Mouse (Mus musculus): ENCODE measurements at regions not wholly inside any gene's neighbourhood (a gene's known extent, or its start where the extent isn't known, plus 50 kb on each side); places are given as distances from the start of the nearest gene placed in this dataset.

DNA sequence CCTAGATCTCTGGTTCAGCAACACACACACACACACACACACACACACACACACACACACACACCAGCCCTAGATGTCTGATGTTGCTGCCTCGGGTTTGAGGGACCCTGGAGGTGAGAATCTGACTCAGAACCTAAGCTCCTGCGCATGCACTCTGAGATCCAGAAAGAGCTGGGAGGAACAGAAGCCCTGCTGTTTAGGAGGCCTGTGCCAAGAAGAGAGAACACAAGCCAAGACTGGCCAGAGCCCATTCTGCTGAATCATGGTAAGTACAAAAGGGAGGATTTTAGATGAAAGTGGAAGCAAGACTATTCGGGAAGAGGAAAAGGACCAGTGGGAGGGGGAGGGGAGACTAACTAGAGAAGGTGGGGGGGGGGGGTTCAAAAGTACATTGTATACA lies 132.2 kb upstream of the Dynlrb2 start:
- Histone ChIP-seq H3K36me3 (replicated peaks; ENCODE audit: control insufficient read depth, insufficient read depth, low read depth) (no peaks in the 10 kb centered on the region), H3K4me2 (ENCODE audit: low read depth) (no peak overlapping the region), H3K9ac (replicated peaks) (no peak overlapping the region), H3K27me3 (ENCODE audit: control insufficient read depth, insufficient read depth, low read length) (no peaks in the 10 kb centered on the region), H3K9me3 (ENCODE audit: control insufficient read depth, low read length) (no peaks in the 10 kb centered on the region), H3K27ac (no peak overlapping the region), H3K4me3 (ENCODE audit: insufficient read depth in 1 of 2, low read depth in 2 of 2, low read length in 2 of 2) (no peak overlapping the region), H3K4me1 (replicated peaks; ENCODE audit: control insufficient read depth in 2 of 2, insufficient read depth in 2 of 2, low read length in 1 of 2) (no peaks in the 10 kb centered on the region)
- ATAC-seq (ENCODE audit: insufficient read depth) (no peak), DNase-seq (ENCODE audit: low read depth in 3 of 3, low spot score in 3 of 3) (no peak)
- WGBS (ENCODE audit: insufficient replicate concordance) = 40% methylated on average over 3 of the region's 3 CpGs
- TF ChIP-seq CTCF (IDR thresholded peaks at IDR 0.05; ENCODE audit: low read depth) (no peak), EP300 (IDR thresholded peaks at IDR 0.05; ENCODE audit: low read depth) (no peak)

DNA sequence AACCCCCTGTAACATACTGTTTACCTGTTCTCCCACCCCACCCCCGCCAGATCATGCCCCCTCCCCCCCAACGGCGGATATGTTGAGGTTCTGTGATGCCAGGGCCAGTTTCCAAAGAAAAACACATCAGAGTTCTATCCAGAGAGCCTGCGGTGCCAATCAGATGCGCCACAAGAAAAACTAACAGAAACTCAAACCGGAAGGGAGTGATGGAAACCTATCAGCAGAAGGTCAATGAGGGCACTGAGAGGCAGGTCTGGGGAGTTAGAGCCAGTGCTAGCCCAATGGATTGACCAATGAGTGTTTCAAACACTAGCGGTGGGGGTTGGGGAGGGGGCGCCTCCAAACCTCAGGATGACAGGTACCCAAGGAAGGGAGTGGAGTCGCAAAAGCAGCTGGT lies 132.7 kb upstream of the Dynlrb2 start:
- ATAC-seq (ENCODE audit: insufficient read depth) = no peak
- WGBS (ENCODE audit: insufficient replicate concordance) = 63% methylated on average over 9 of the region's 9 CpGs

GRCm38 (mm10) chr8:116367491-116367890 lies 137.3 kb upstream of the Dynlrb2 start:
- Histone ChIP-seq H3K9me3 (ENCODE audit: control insufficient read depth, low read length) (no peaks in the 10 kb centered on the region), H3K27ac (no peak overlapping the region), H3K4me2 (ENCODE audit: low read depth) (no peak overlapping the region), H3K36me3 (replicated peaks; ENCODE audit: control insufficient read depth, insufficient read depth, low read depth) (no peaks in the 10 kb centered on the region), H3K9ac (replicated peaks) (no peak overlapping the region), H3K4me1 (replicated peaks; ENCODE audit: control insufficient read depth in 2 of 2, insufficient read depth in 2 of 2, low read length in 1 of 2) (no peaks in the 10 kb centered on the region), H3K4me3 (ENCODE audit: insufficient read depth in 1 of 2, low read depth in 2 of 2, low read length in 2 of 2) (no peak overlapping the region), H3K27me3 (ENCODE audit: control insufficient read depth, insufficient read depth, low read length) (no peaks in the 10 kb centered on the region)
- TF ChIP-seq EP300 (IDR thresholded peaks at IDR 0.05; ENCODE audit: low read depth) (no peak), CTCF (IDR thresholded peaks at IDR 0.05; ENCODE audit: low read depth) (no peak)
- 63% methylated on average over 6 of the region's 6 CpGs for WGBS (ENCODE audit: insufficient replicate concordance)
- no peak for ATAC-seq (ENCODE audit: insufficient read depth)
- DNase-seq (ENCODE audit: low read depth in 3 of 3, low spot score in 3 of 3) = no peak

More for the DNA sequence above, 132.7 kb upstream of the Dynlrb2 start:
- Histone ChIP-seq H3K4me2 (ENCODE audit: low read depth) (no peak overlapping the region), H3K9me3 (ENCODE audit: control insufficient read depth, low read length) (no peaks in the 10 kb centered on the region), H3K4me3 (ENCODE audit: insufficient read depth in 1 of 2, low read depth in 2 of 2, low read length in 2 of 2) (no peak overlapping the region), H3K9ac (replicated peaks) (no peak overlapping the region), H3K36me3 (replicated peaks; ENCODE audit: control insufficient read depth, insufficient read depth, low read depth) (no peaks in the 10 kb centered on the region), H3K27me3 (ENCODE audit: control insufficient read depth, insufficient read depth, low read length) (no peaks in the 10 kb centered on the region), H3K4me1 (replicated peaks; ENCODE audit: control insufficient read depth in 2 of 2, insufficient read depth in 2 of 2, low read length in 1 of 2) (no peaks in the 10 kb centered on the region), H3K27ac (no peak overlapping the region)
- TF ChIP-seq EP300 (IDR thresholded peaks at IDR 0.05; ENCODE audit: low read depth) = no peak
- TF ChIP-seq CTCF (IDR thresholded peaks at IDR 0.05; ENCODE audit: low read depth) = no peak
- no peak for DNase-seq (ENCODE audit: low read depth in 3 of 3, low spot score in 3 of 3)

- TF ChIP-seq CTCF (IDR thresholded peaks at IDR 0.05; ENCODE audit: low read depth) (no peak), EP300 (IDR thresholded peaks at IDR 0.05; ENCODE audit: low read depth) (no peak)
- Histone ChIP-seq H3K27ac (no peak overlapping the region), H3K9ac (replicated peaks) (no peak overlapping the region), H3K9me3 (ENCODE audit: control insufficient read depth, low read length) (no peaks in the 10 kb centered on the region), H3K36me3 (replicated peaks; ENCODE audit: control insufficient read depth, insufficient read depth, low read depth) (no peaks in the 10 kb centered on the region), H3K27me3 (ENCODE audit: control insufficient read depth, insufficient read depth, low read length) (no peaks in the 10 kb centered on the region), H3K4me2 (ENCODE audit: low read depth) (no peak overlapping the region), H3K4me1 (replicated peaks; ENCODE audit: control insufficient read depth in 2 of 2, insufficient read depth in 2 of 2, low read length in 1 of 2) (no peaks in the 10 kb centered on the region), H3K4me3 (ENCODE audit: insufficient read depth in 1 of 2, low read depth in 2 of 2, low read length in 2 of 2) (no peak overlapping the region)
- ATAC-seq (ENCODE audit: insufficient read depth) (no peak), DNase-seq (ENCODE audit: low read depth in 3 of 3, low spot score in 3 of 3) (no peak)
- whole genome bisulfite sequencing (ENCODE audit: insufficient replicate concordance) = 9% methylated on average over 3 of the region's 3 CpGs
Observed at GRCm38 (mm10) chr8:116366706-116367105, 138.1 kb upstream of the Dynlrb2 start.

DNA sequence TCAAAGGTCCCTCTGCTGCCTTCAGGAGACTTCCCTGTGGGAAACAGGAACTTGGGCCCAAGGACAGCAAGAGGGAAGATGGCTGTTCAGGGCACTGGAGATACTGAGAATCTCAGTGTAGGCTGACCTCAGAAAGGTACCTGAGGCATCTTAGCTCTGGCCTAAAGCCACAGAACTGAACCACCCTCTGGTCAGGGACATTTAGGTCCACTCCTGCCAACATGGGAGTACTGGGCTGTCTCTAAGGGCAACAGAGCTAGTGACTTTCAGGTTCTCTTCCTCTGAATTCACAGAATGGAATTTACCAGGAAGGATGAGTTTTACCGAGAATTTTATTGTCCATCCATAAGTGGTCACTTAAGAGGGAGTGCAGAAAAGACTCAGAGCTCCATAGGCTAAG lies 140.0 kb upstream of the Dynlrb2 start:
- Histone ChIP-seq H3K4me1 (replicated peaks; ENCODE audit: control insufficient read depth in 2 of 2, insufficient read depth in 2 of 2, low read length in 1 of 2) (no peaks in the 10 kb centered on the region), H3K4me3 (ENCODE audit: insufficient read depth in 1 of 2, low read depth in 2 of 2, low read length in 2 of 2) (no peak overlapping the region), H3K36me3 (replicated peaks; ENCODE audit: control insufficient read depth, insufficient read depth, low read depth) (no peaks in the 10 kb centered on the region), H3K9ac (replicated peaks) (no peak overlapping the region), H3K9me3 (ENCODE audit: control insufficient read depth, low read length) (no peaks in the 10 kb centered on the region), H3K27me3 (ENCODE audit: control insufficient read depth, insufficient read depth, low read length) (no peaks in the 10 kb centered on the region), H3K27ac (no peak overlapping the region), H3K4me2 (ENCODE audit: low read depth) (no peak overlapping the region)
- WGBS (ENCODE audit: insufficient replicate concordance) = 47% methylated on average over 1 of the region's 1 CpGs
- no peak for TF ChIP-seq EP300 (IDR thresholded peaks at IDR 0.05; ENCODE audit: low read depth)
- TF ChIP-seq CTCF (IDR thresholded peaks at IDR 0.05; ENCODE audit: low read depth) = no peak
- no peak for DNase-seq (ENCODE audit: low read depth in 3 of 3, low spot score in 3 of 3)
- no peak for ATAC-seq (ENCODE audit: insufficient read depth)

Measured in liver, embryonic 14.5 days (tissue).